Mouse (Mus musculus): ENCODE measurements around the gene Urah.

Gene Urah

DNA sequence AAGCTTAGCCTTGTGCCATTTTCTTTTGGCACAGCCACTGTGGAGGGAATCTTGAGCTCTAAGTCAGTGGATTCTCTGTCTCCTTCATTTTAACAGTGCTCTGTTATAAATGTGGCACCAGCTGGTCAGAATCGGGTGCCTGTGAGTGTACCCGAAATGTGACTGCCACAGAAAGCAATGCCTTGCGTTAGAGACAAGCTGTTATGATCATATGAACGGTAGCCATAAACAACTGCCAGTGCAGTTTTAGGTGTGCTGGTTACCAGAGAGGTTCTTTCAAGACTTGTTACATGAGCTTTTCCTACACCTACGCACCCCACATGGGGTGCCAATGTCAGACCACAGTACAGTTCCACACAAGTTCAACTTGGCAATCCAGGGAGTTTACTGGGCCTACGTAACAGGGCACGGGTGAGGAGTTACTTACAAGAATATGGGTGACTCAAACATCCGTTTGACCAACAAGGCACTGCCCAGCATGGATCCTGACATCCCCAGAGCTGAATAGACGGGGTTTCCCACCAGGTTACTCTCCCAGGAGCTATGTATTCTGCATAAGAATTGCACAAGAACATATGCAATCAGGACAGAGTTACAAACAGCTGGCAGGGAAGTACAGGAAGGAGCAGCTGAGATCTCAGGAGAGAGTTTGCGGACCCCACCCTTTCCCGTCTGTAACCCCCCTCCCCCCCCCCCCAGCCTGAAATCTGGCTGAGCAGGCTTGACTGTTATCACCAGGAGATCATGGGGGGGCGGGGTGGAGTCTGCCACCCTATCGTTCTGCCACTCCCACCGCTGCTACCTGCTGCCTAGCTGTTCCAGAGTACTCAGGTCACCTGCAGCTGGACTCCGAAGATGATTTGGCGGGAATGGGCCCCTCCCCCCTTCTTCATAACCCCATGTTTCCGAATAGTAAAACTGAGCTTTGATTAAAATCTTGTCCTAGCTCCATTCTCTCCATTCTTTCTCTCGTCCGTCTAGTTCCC is 6.2 kb downstream of the Urah start:
- no peak for DNase-seq (ENCODE audit: low read depth, low spot score)

DNA sequence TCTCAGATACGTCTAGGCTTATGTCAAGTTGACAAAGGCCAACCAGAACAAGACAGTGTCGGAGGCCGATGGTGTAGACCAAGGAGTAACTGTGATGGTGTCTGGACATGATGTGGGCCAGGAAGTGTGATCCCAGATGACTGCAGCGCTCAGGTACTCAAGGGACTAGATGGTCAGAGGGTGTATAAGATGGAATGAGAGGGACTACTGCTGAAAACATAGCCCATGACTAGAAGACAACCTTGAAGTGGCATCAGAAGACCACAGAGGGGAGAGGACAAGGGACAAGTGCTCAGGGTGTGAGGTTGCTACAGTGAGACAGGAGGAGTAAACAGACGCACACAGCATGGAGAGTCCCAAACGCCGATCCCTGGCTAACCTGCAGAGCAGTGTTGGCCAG is 9.0 kb downstream of the Urah start:
- no peak for DNase-seq (ENCODE audit: low read depth, low spot score)

DNA sequence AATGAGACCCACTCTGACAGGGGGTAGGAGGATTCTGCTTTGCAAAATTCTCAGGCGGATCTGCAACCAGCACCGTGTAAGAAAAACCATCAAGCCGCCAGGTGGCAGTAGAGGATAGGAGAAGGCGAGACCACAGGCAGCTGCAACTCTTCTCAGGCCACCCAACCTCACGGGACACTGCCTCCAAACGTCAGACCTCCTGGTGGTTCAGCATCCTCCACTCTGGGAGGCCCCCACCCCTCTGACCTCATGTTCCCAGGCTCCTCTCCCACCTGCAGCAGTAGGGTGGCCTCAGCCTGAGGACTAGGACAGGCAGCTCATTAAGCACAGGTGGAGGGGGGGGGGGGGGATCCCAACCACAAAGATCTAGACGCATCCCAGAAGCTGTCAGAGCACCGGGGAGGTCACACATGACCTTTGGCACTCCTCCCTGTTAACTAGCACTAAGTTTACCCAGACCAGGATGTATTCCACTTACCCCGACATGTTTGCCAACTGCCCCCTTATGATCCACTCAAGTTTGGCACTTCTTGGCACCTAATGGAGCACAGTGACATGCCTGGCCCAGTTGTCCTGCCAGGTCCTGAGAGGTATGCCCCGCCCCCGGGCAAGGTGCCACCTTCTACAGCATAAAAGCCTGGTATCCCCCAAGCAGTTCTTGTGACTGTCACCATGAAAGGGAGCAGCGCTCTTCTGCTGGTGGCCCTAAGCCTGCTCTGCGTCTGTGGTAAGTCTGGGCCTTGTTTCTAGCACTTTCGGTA is 10.3 kb downstream of the Urah start, which contains the start of gene Scgb1c1:
TSS of gene Scgb1c1 (plus strand) at position 643 of the 761 bp plus-strand sequence.
- DNase-seq (ENCODE audit: low read depth, low spot score): peak; percentile 64

DNA sequence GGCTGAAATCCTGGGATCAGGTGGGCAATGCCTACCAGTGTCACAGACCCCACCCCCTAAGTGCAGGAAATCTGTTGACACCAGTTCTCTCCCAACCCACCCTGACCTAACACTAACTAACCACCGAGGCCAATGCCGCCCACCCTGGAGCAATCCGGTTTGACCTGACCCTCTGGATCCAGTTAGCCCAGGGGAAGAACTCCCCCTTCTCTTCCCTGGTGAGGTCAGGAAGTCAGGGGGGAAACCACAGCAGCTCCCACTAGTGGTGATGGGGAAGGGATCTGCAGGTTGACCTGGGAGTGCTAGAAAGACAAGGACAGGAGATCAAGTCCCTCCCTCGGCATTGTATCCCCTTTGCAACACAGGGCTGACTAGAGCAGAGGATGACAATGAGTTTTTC is 10.9 kb downstream of the Urah start:
- no peak for DNase-seq (ENCODE audit: low read depth, low spot score)

DNA sequence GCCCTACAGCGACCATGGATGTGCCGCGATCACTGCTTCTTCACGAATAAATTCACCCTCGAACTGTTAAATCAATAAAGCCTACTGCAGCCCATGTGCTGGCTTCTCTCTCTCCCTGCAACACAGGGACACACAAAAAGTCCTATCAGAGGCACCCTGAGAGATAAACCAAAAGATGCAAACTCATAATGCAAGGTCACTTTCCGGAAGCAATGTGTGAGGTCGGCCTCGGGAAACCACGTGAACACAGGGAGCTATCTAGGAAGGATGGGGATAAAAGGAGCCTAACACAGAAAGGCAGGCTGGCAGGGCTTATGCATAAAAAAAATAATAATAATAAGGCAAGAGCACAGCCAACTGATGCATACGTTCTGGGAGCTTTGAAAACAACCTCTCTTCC is 11.9 kb downstream of the Urah start:
- DNase-seq (ENCODE audit: low read depth, low spot score): no peak

DNA sequence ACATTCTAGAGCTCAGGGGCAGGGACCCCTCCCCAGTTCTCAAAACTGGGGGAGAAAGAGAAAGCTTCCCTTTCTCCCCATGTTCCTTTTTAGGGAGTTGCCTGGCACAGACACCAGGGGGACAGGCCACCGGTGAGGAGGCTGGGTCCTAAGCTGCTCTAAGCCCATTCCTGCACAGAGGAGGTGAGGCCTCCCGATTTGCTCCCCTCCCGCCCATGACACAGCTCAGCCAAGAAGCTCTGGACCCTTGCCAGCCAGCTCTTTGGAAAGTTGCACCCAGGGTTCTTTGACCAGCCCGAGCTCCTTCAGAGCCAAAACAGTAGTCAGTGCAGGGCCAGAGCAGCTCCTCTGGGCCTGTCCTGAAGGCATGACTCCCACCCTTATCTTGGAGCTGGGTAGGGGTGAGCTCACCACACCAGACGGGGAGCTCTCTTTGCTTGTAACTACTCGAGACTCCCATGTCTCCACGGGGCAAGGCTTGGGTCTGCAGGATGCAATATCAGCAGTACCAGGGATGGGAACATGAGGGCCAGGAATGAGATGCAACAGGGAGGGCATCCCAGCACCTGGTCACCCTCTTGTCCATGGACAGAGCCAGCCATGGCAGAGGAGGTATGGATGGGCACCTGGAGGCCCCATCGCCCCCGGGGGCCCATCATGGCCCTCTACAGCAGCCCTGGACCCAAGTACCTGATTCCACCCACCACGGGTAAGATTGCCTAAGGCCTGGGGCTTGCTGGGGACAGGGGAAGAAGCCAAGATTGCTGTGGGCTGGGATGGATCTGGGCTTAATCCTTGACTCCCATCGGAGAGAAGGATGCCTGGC is 13.2 kb downstream of the Urah start, which contains the start of gene Odf3:
TSS of gene Odf3 (plus strand) at position 51 of the 826 bp plus-strand sequence.
- no peak for DNase-seq (ENCODE audit: low read depth, low spot score)

GRCm38 (mm10) chr7:140848591-140848990 is 13.8 kb downstream of the Urah start:
- no peak for DNase-seq (ENCODE audit: low read depth, low spot score)

DNA sequence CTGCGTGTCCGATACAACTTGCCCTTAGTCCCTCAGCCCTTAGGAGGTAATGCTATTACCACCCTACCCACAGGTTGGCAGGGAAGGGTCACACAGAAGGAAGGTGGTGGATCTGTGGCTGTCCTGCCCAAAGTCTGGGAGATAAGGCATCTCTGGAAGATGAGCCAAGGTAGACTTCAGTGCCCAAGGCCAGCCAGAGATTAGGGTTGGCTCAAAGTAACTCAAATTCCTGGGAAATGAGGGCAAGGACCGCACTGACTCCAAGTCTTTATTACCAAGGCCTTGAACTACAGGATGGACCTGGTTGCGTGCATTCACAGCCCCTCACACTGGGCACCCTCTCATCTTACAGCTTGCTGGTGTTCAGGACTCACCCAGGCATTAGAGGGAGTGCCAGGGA is 17.1 kb downstream of the Urah start:
- no peak for DNase-seq (ENCODE audit: low read depth, low spot score)

GRCm38 (mm10) chr7:140853386-140853785 is 18.6 kb downstream of the Urah start:
- no peak for DNase-seq (ENCODE audit: low read depth, low spot score)

DNA sequence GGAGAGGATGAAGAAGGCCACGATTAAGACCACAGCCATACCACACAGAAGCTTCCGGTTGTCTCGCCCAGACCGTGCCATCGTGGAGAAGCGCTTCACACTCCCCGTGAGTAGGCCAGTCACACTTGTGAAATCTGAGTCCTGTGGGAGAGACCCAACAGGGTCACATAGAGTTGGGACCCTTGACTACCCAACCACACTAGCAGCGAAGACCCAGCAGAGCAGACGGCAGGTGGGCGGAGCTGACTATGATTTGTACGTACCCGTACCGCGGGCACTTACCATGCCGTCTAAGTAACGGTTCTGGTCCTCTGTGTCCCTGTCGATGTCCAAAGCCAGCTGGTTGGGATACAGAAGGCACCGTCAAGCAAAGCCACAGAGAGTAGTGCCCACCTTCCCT is 19.7 kb downstream of the Urah start:
- DNase-seq (ENCODE audit: low read depth, low spot score): no peak

DNA sequence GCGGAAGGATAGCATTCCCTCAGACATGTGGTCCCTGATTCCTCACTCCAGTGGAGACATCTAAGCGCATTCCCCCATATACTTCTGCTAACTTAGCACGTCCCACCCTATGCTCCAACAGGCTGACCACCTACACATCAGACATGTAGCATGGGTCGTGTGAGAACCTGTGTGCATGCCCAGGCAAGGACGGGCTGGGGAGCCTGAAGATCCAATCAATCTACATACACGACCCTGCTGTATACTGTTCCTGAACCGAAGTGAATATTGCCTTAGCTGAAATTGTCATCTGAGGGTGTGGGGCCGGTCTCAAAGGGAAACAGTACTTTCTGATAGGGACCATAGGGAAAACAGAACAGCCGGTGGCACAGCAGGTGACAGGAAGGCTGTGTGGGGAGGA is 20.4 kb downstream of the Urah start:
- no peak for DNase-seq (ENCODE audit: low read depth, low spot score)

GRCm38 (mm10) chr7:140855860-140856784 is 21.3 kb downstream of the Urah start, which contains the start of gene Gm45785:
Gm45785 (minus strand) TSS chr7:140856331.
- DNase-seq (ENCODE audit: low read depth, low spot score): peak; percentile 69

GRCm38 (mm10) chr7:140856785-140857549 is 22.1 kb downstream of the Urah start, which contains the start of gene Ric8a:
Ric8a (plus strand) TSS chr7:140856957.
- peak; percentile 77 for DNase-seq (ENCODE audit: low read depth, low spot score)

- DNase-seq (ENCODE audit: low read depth, low spot score): no peak
These were observed 23.0 kb downstream of the Urah start, which contains the start of gene Bet1l for GRCm38 (mm10) chr7:140857550-140858505. Bet1l (minus strand) TSS chr7:140857577.

DNA sequence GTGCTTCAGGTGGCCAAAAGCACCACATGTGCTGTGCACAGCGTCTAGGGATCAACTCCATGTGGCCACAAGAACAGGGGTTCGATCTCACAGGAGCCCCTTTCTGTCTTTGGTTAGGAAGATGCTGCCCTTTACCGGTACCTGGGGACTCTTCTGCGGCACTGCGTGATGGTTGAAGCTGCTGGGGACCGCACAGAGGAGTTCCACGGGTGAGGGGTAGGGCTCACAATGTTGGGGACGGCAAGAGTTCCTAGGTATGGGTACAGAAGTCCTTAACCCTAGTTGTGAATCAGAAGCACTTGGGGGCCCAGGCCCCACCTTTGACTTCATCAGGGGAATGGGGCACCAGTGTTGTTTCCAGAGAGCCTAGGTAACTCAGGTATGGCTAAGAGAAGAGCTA is 23.9 kb downstream of the Urah start:
- no peak for DNase-seq (ENCODE audit: low read depth, low spot score)

DNA sequence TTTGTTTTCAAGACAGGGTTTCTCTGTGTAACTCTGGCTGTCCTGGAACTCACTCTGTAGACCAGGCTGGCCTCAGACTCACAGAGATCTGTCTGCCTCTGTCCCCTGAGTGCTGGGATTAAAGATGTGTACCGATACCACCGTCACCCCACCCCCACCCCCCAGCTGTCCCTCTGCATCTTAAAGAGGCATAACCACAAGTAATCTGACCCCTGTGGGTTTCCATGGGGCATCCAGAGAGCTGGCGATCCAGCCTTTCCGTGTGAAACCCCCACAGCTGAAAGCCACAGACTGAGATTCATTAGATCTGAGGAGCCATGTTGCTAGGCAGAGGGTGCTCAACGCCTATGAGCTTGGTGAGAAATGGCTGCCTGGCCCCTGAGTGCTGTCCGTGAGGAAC is 25.2 kb downstream of the Urah start:
- no peak for DNase-seq (ENCODE audit: low read depth, low spot score)

GRCm38 (mm10) chr7:140860728-140861127 is 25.9 kb downstream of the Urah start:
- DNase-seq (ENCODE audit: low read depth, low spot score): no peak

GRCm38 (mm10) chr7:140864761-140865160 is 29.9 kb downstream of the Urah start:
- no peak for DNase-seq (ENCODE audit: low read depth, low spot score)

Data from c-Kit-negative CD71-positive TER-119-positive erythroid progenitor cells, embryonic 14.5 days (primary cell).